Mouse (Mus musculus): ENCODE data around the gene Tns1. TPM values are rescaled to one million over a fixed set of nuclear protein-coding genes. Genes with fewer than 3 reads are reported as not detected.

Gene Tns1
- polyA plus RNA-seq, 1 experiment = 6.5 TPM

GRCm38 (mm10) chr1:73880731-73881130 lies 243.5 kb downstream of the Tns1 start:
- Histone ChIP-seq H3K4me3 (ENCODE audit: low read depth, low read length) (no peak overlapping the region), H3K27ac (ENCODE audit: insufficient read depth, low read length) (no peak overlapping the region), H3K9me3 (replicated peaks; ENCODE audit: control insufficient read depth, insufficient read depth, low read length, poor library complexity, severe bottlenecking) (peaks cover 59% of the 10 kb centered on the region), H3K9ac (ENCODE audit: low read depth, poor library complexity, severe bottlenecking) (no peak overlapping the region), H3K27me3 (ENCODE audit: control insufficient read depth, insufficient read depth, low read length, poor library complexity, severe bottlenecking) (no peaks in the 10 kb centered on the region), H3K36me3 (ENCODE audit: control insufficient read depth, insufficient read depth, low read length, poor library complexity, severe bottlenecking) (no peaks in the 10 kb centered on the region), H3K4me1 (ENCODE audit: control insufficient read depth, insufficient read depth, low read length) (no peaks in the 10 kb centered on the region)
- TF ChIP-seq POLR2A (IDR thresholded peaks at IDR 0.05; ENCODE audit: insufficient read depth, low read length) = no peak
- TF ChIP-seq EP300 (IDR thresholded peaks at IDR 0.05; ENCODE audit: insufficient read depth, low read depth, low read length) = no peak
- TF ChIP-seq CTCF (IDR thresholded peaks at IDR 0.05; ENCODE audit: low read depth, low read length) = no peak

GRCm38 (mm10) chr1:73875676-73876218 lies 248.5 kb downstream of the Tns1 start:
- H3K9ac ChIP-seq (ENCODE audit: low read depth, poor library complexity, severe bottlenecking) = no peak overlapping the region
- no peaks in the 10 kb centered on the region for H3K4me1 ChIP-seq (ENCODE audit: control insufficient read depth, insufficient read depth, low read length)
- no peaks in the 10 kb centered on the region for H3K27me3 ChIP-seq (ENCODE audit: control insufficient read depth, insufficient read depth, low read length, poor library complexity, severe bottlenecking)

GRCm38 (mm10) chr1:73864314-73864713 lies 259.9 kb downstream of the Tns1 start:
- no peak overlapping the region for H3K9ac ChIP-seq (ENCODE audit: low read depth, poor library complexity, severe bottlenecking)
- no peak overlapping the region for H3K27ac ChIP-seq (ENCODE audit: insufficient read depth, low read length)
- H3K27me3 ChIP-seq (ENCODE audit: control insufficient read depth, insufficient read depth, low read length, poor library complexity, severe bottlenecking) = no peaks in the 10 kb centered on the region
- no peaks in the 10 kb centered on the region for H3K9me3 ChIP-seq (replicated peaks; ENCODE audit: control insufficient read depth, insufficient read depth, low read length, poor library complexity, severe bottlenecking)
- TF ChIP-seq POLR2A (IDR thresholded peaks at IDR 0.05; ENCODE audit: insufficient read depth, low read length) (no peak), CTCF (IDR thresholded peaks at IDR 0.05; ENCODE audit: low read depth, low read length) (no peak), EP300 (IDR thresholded peaks at IDR 0.05; ENCODE audit: insufficient read depth, low read depth, low read length) (no peak)
- H3K4me3 ChIP-seq (ENCODE audit: low read depth, low read length) = no peak overlapping the region
- peaks cover 4% of the 10 kb centered on the region for H3K4me1 ChIP-seq (ENCODE audit: control insufficient read depth, insufficient read depth, low read length)
- H3K36me3 ChIP-seq (ENCODE audit: control insufficient read depth, insufficient read depth, low read length, poor library complexity, severe bottlenecking) = no peaks in the 10 kb centered on the region

More at GRCm38 (mm10) chr1:73875676-73876218, 248.5 kb downstream of the Tns1 start:
- Histone ChIP-seq H3K36me3 (ENCODE audit: control insufficient read depth, insufficient read depth, low read length, poor library complexity, severe bottlenecking) (no peaks in the 10 kb centered on the region), H3K4me3 (ENCODE audit: low read depth, low read length) (no peak overlapping the region), H3K27ac (ENCODE audit: insufficient read depth, low read length) (no peak overlapping the region), H3K9me3 (replicated peaks; ENCODE audit: control insufficient read depth, insufficient read depth, low read length, poor library complexity, severe bottlenecking) (peaks cover 19% of the 10 kb centered on the region)
- TF ChIP-seq EP300 (IDR thresholded peaks at IDR 0.05; ENCODE audit: insufficient read depth, low read depth, low read length) (no peak), POLR2A (IDR thresholded peaks at IDR 0.05; ENCODE audit: insufficient read depth, low read length) (no peak), CTCF (IDR thresholded peaks at IDR 0.05; ENCODE audit: low read depth, low read length) (no peak)

GRCm38 (mm10) chr1:73863074-73863431 lies 261.2 kb downstream of the Tns1 start:
- H3K9ac ChIP-seq (ENCODE audit: low read depth, poor library complexity, severe bottlenecking) = no peak overlapping the region
- peaks cover 4% of the 10 kb centered on the region for H3K4me1 ChIP-seq (ENCODE audit: control insufficient read depth, insufficient read depth, low read length)
- H3K4me3 ChIP-seq (ENCODE audit: low read depth, low read length) = no peak overlapping the region
- no peaks in the 10 kb centered on the region for H3K27me3 ChIP-seq (ENCODE audit: control insufficient read depth, insufficient read depth, low read length, poor library complexity, severe bottlenecking)
- peak; percentile 12 for TF ChIP-seq CTCF (IDR thresholded peaks at IDR 0.05; ENCODE audit: low read depth, low read length)
- no peak for TF ChIP-seq POLR2A (IDR thresholded peaks at IDR 0.05; ENCODE audit: insufficient read depth, low read length)
- TF ChIP-seq EP300 (IDR thresholded peaks at IDR 0.05; ENCODE audit: insufficient read depth, low read depth, low read length) = no peak
- H3K27ac ChIP-seq (ENCODE audit: insufficient read depth, low read length) = no peak overlapping the region
- H3K36me3 ChIP-seq (ENCODE audit: control insufficient read depth, insufficient read depth, low read length, poor library complexity, severe bottlenecking) = no peaks in the 10 kb centered on the region
- H3K9me3 ChIP-seq (replicated peaks; ENCODE audit: control insufficient read depth, insufficient read depth, low read length, poor library complexity, severe bottlenecking) = no peaks in the 10 kb centered on the region

- H3K4me3 ChIP-seq (ENCODE audit: low read depth, low read length) = no peak overlapping the region
These were observed 261.8 kb downstream of the Tns1 start for GRCm38 (mm10) chr1:73862323-73863073.

DNA sequence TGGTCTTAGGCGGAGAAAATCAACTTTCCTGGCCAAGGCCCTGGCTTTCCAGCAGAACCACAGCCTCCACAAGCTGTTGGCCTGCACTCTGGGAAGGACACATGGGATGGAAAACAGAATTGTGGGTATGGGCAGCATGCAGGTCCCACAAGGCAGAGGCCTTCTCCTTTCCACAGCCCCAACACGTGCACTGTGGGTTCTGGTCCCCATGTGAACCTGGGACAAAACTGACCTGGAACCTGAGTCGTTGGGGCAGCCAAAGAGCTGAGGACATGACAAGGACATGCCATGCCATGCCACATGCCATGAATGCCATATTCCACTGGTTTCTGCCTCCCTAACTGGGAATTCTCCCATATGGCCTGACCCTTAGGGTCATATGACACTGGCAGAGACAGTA lies 263.8 kb downstream of the Tns1 start:
- H3K9me3 ChIP-seq (replicated peaks; ENCODE audit: control insufficient read depth, insufficient read depth, low read length, poor library complexity, severe bottlenecking) = no peaks in the 10 kb centered on the region
- H3K9ac ChIP-seq (ENCODE audit: low read depth, poor library complexity, severe bottlenecking) = no peak overlapping the region
- H3K27me3 ChIP-seq (ENCODE audit: control insufficient read depth, insufficient read depth, low read length, poor library complexity, severe bottlenecking) = no peaks in the 10 kb centered on the region
- H3K4me3 ChIP-seq (ENCODE audit: low read depth, low read length) = no peak overlapping the region
- H3K27ac ChIP-seq (ENCODE audit: insufficient read depth, low read length) = no peak overlapping the region
- TF ChIP-seq POLR2A (IDR thresholded peaks at IDR 0.05; ENCODE audit: insufficient read depth, low read length) (no peak), CTCF (IDR thresholded peaks at IDR 0.05; ENCODE audit: low read depth, low read length) (no peak), EP300 (IDR thresholded peaks at IDR 0.05; ENCODE audit: insufficient read depth, low read depth, low read length) (no peak)
- peaks cover 4% of the 10 kb centered on the region for H3K4me1 ChIP-seq (ENCODE audit: control insufficient read depth, insufficient read depth, low read length)
- no peaks in the 10 kb centered on the region for H3K36me3 ChIP-seq (ENCODE audit: control insufficient read depth, insufficient read depth, low read length, poor library complexity, severe bottlenecking)

More at GRCm38 (mm10) chr1:73862323-73863073, 261.8 kb downstream of the Tns1 start:
- Histone ChIP-seq H3K9ac (ENCODE audit: low read depth, poor library complexity, severe bottlenecking) (no peak overlapping the region), H3K27me3 (ENCODE audit: control insufficient read depth, insufficient read depth, low read length, poor library complexity, severe bottlenecking) (no peaks in the 10 kb centered on the region), H3K4me1 (ENCODE audit: control insufficient read depth, insufficient read depth, low read length) (peaks cover 4% of the 10 kb centered on the region), H3K27ac (ENCODE audit: insufficient read depth, low read length) (no peak overlapping the region), H3K9me3 (replicated peaks; ENCODE audit: control insufficient read depth, insufficient read depth, low read length, poor library complexity, severe bottlenecking) (no peaks in the 10 kb centered on the region), H3K36me3 (ENCODE audit: control insufficient read depth, insufficient read depth, low read length, poor library complexity, severe bottlenecking) (no peaks in the 10 kb centered on the region)
- TF ChIP-seq CTCF (IDR thresholded peaks at IDR 0.05; ENCODE audit: low read depth, low read length) = peak; percentile 70
- TF ChIP-seq POLR2A (IDR thresholded peaks at IDR 0.05; ENCODE audit: insufficient read depth, low read length) = no peak
- peak; percentile 55; the same call in 1 of the 2 replicates for TF ChIP-seq EP300 (IDR thresholded peaks at IDR 0.05; ENCODE audit: insufficient read depth, low read depth, low read length)

Other genes with a start within 250 kb of the Tns1 start
- not detected in 2 replicates for gene Rufy4, start 1.1 kb upstream of the Tns1 start, polyA plus RNA-seq (2011; ENCODE audit: insufficient read depth, insufficient read length, low read depth, missing spikeins)
- gene Cxcr2, start 29.5 kb upstream of the Tns1 start, polyA plus RNA-seq (2011; ENCODE audit: insufficient read depth, insufficient read length, low read depth, missing spikeins) = 0.21 and 0.27 TPM in 2 replicates
- not detected in 2 replicates for gene Cxcr1, start 70.2 kb upstream of the Tns1 start, polyA plus RNA-seq (2011; ENCODE audit: insufficient read depth, insufficient read length, low read depth, missing spikeins)
- gene Arpc2, start 111.6 kb upstream of the Tns1 start, polyA plus RNA-seq (2011; ENCODE audit: insufficient read depth, insufficient read length, low read depth, missing spikeins) = 282 and 284 TPM in 2 replicates
- not detected in 2 replicates for gene Gpbar1, start 154.1 kb upstream of the Tns1 start, polyA plus RNA-seq (2011; ENCODE audit: insufficient read depth, insufficient read length, low read depth, missing spikeins)
- 96.3 and 103 TPM in 2 replicates for gene Aamp, start 160.3 kb upstream of the Tns1 start, polyA plus RNA-seq (2011; ENCODE audit: insufficient read depth, insufficient read length, low read depth, missing spikeins)
- gene Pnkd, start 160.5 kb upstream of the Tns1 start, polyA plus RNA-seq (2011; ENCODE audit: insufficient read depth, insufficient read length, low read depth, missing spikeins) = 40.9 and 43.6 TPM in 2 replicates
- gene Tmbim1, start 181.2 kb upstream of the Tns1 start, polyA plus RNA-seq (2011; ENCODE audit: insufficient read depth, insufficient read length, low read depth, missing spikeins) = 58.8 and 62.2 TPM in 2 replicates
- gene Catip, start 237.7 kb upstream of the Tns1 start, polyA plus RNA-seq (2011; ENCODE audit: insufficient read depth, insufficient read length, low read depth, missing spikeins) = 0.75 TPM in 1 of 2 replicates, not detected in the other

Measured in ES-Bruce4 (cell line).